Mouse (Mus musculus) ES-Bruce4 (cell line): ENCODE data around the gene Paxx.

Experiments
- CTCF ChIP-seq: IDR thresholded peaks from one replicate; pipeline ENCODE4 v1.8.1; 2011; ENCODE audit warnings: low read depth, low read length
- POLR2A ChIP-seq: IDR thresholded peaks from one replicate; pipeline ENCODE4 v1.8.1; 2011; ENCODE audit warnings: low read length; ENCODE audit not compliant: insufficient read depth

DNA sequence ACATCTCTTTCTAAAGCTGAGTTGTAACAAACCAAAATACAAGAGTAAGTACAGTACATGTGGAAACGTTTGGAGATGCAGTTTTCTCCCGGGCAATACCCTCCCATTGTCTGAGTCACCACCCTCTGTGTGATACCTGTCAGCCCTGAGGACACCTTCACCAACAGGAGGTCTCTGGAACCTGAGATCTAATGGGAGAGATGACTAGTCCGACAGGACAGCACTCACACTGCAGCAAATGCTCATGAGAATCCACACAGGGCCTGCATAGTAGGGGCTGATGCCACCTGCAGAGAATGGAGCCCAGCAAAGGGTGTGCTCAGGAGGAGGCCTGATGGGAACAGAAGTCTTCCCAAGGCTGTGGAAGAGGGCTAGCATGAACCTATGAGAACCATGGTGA, 513 bp upstream of the Paxx start:
- TF ChIP-seq POLR2A = no peak
- TF ChIP-seq CTCF = no peak
